Comparison of ENCODE assay signal across 11 mouse cellular contexts in the genomic region with DNA sequence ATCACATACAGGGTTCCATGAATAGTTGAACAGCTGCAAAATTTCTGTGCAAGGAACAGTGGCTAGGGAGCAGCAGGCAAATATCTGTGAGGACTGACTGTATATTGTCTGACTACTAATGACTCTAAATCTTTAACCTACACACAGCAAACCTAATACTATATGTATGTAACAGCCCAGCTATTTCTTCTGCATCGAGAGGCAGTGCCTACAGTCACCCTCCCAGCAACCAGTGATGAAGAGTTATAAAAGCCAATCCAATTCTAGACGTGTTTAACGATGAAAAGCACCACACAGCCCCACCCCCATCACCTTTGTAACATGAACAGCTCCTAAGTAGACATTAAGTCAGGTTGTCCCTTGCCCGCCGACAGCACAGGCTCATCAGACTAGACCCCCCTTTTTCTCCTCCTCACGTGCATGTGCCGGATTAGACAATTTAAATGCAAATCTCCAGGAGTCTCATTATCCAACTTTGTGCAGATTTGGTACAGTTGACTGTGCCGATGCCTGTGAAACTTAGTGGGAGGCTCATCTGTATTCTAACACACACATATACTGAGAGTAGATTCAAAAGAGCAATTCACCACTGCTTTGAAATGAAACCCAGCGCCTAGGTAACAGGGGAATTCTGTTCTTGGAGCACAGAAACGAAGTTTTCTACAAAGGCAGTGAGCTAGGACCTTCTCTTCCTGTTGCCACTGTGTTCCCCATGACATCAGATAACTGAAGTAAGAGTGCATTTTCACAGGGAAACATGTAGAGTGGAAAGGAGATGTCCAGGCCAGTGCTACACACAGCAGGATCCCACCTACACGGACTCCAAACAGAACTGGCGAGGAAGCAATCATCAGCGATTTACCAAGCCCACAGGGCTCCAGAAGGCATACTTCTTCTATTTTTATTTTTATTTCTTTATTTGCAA. TPM values are rescaled to one million over a fixed set of nuclear protein-coding genes. Genes with fewer than 3 reads are reported as not detected.
DNase-seq lines count a peak whose midpoint lies in the region; ATAC-seq lines count a peak whose summit lies in the region.
"Had no signal": no experiment of that assay in that cellular context is flagged by ENCODE, and none has a peak within 500 bp of the region (broad histone marks: within the 10 kb centered on the region; RNA-seq: fewer than 3 reads in every experiment).

No protein-coding gene starts in this region.

- 0 out of 2 replicates have a peak, but pooled peaks cover 4% of the 10 kb centered on the region for H3K27me3 ChIP-seq in forebrain, embryonic 10.5 days (ENCODE audit: poor library complexity, severe bottlenecking)
- H3K27me3 ChIP-seq in hindbrain, embryonic 14.5 days (ENCODE audit: control insufficient read depth, insufficient read depth, low read length): no peaks in the 10 kb centered on the region
- no peaks in the 10 kb centered on the region for H3K27me3 ChIP-seq in midbrain, embryonic 15.5 days (replicated peaks)
- H3K27me3 ChIP-seq: CH12.LX; stomach, embryonic 15.5 days had no signal

- ATAC-seq in hindbrain, embryonic 14.5 days (ENCODE audit: low FRiP score): peak; percentile 89
- peak; percentile 85 for ATAC-seq in midbrain, embryonic 15.5 days (replicated peaks)

- no peaks in the 10 kb centered on the region for H3K9me3 ChIP-seq in forebrain, embryonic 10.5 days
- no peaks in the 10 kb centered on the region for H3K9me3 ChIP-seq in hindbrain, embryonic 14.5 days (ENCODE audit: control insufficient read depth, low read length)
- no peaks in the 10 kb centered on the region for H3K9me3 ChIP-seq in midbrain, embryonic 15.5 days
- H3K9me3 ChIP-seq: stomach, embryonic 15.5 days had no signal

- peaks cover 59% of the 10 kb centered on the region for H3K4me1 ChIP-seq in forebrain, embryonic 10.5 days
- H3K4me1 ChIP-seq in hindbrain, embryonic 14.5 days (replicated peaks; ENCODE audit: control insufficient read depth, insufficient read depth, low read length): peaks cover 29% of the 10 kb centered on the region
- peaks cover 27% of the 10 kb centered on the region for H3K4me1 ChIP-seq in midbrain, embryonic 15.5 days
- H3K4me1 ChIP-seq: stomach, embryonic 15.5 days had no signal

- DNase-seq in R1 (ENCODE audit: low read depth, low spot score) (peak; percentile 16), MN1 (ENCODE audit: low spot score) (no peak), adipocyte (ENCODE audit: low spot score) (no peak)
- DNase-seq in forebrain, embryonic 10.5 days (ENCODE audit: extremely low spot score, low spot score): peak; percentile 36
- DNase-seq in hindbrain, embryonic 14.5 days (ENCODE audit: low spot score): peak; percentile 67
- no peak for DNase-seq in Muller cell, postnatal 12 days (ENCODE audit: inconsistent ontology term)
- DNase-seq: kidney, adult 9 months had no signal

- peak overlapping the region; percentile 13; the same call in 1 of the 2 replicates for H3K4me2 ChIP-seq in hindbrain, embryonic 14.5 days (replicated peaks)
- H3K4me2 ChIP-seq in midbrain, embryonic 15.5 days: peak overlapping the region; percentile 21; the same call in 1 of the 2 replicates
- H3K4me2 ChIP-seq: stomach, embryonic 15.5 days had no signal

- H3K36me3 ChIP-seq in forebrain, embryonic 10.5 days (replicated peaks): no peaks in the 10 kb centered on the region
- H3K36me3 ChIP-seq in hindbrain, embryonic 14.5 days (replicated peaks; ENCODE audit: control insufficient read depth, insufficient read depth): no peaks in the 10 kb centered on the region; the same call in 1 of the 2 replicates
- no peaks in the 10 kb centered on the region for H3K36me3 ChIP-seq in midbrain, embryonic 15.5 days (replicated peaks)
- H3K36me3 ChIP-seq: stomach, embryonic 15.5 days had no signal

- H3K9ac ChIP-seq in hindbrain, embryonic 14.5 days: no peak overlapping the region
- H3K9ac ChIP-seq in midbrain, embryonic 15.5 days: no peak overlapping the region
- H3K9ac ChIP-seq: liver, embryonic 14.5 days; stomach, embryonic 15.5 days had no signal

- H3K4me3 ChIP-seq in forebrain, embryonic 10.5 days: peak overlapping the region; percentile 25; the same call in 1 of the 2 replicates
- H3K4me3 ChIP-seq in hindbrain, embryonic 14.5 days (replicated peaks; ENCODE audit: low read length): no peak overlapping the region
- H3K4me3 ChIP-seq in midbrain, embryonic 15.5 days: no peak overlapping the region
- H3K4me3 ChIP-seq: stomach, embryonic 15.5 days had no signal

- WGBS in forebrain, embryonic 10.5 days: 50% methylated on average over 13 of the region's 13 CpGs
- 16% methylated on average over 13 of the region's 13 CpGs for WGBS in hindbrain, embryonic 14.5 days
- WGBS in midbrain, embryonic 15.5 days: 16% methylated on average over 13 of the region's 13 CpGs

- H3K27ac ChIP-seq in forebrain, embryonic 10.5 days: peak overlapping the region; percentile 83; the same call in 1 of the 2 replicates
- peak overlapping the region; percentile 89 for H3K27ac ChIP-seq in hindbrain, embryonic 14.5 days
- H3K27ac ChIP-seq in midbrain, embryonic 15.5 days: peak overlapping the region; percentile 81
- H3K27ac ChIP-seq: liver, embryonic 14.5 days; stomach, embryonic 15.5 days had no signal

RNA-seq across cellular contexts. Expression of a gene that starts 7.3 kb away (rescaled TPM):
- polyA plus RNA-seq in forebrain, embryonic 10.5 days (2016; fragmentation: Nextera tagmentation; extraction: Ambion mirVana): 0.10 TPM in 1 of 2 replicates, not detected in the other
- 0.13 and 0.39 TPM in 2 replicates for polyA plus RNA-seq in hindbrain, embryonic 14.5 days (2014; fragmentation: Nextera tagmentation; extraction: Ambion mirVana)
- polyA plus RNA-seq in midbrain, embryonic 15.5 days (2015; fragmentation: Nextera tagmentation; extraction: Ambion mirVana): 0.10 and 0.22 TPM in 2 replicates
- polyA plus RNA-seq: stomach, embryonic 15.5 days had no signal

RNA-seq across cellular contexts. Expression of a gene that starts 47.9 kb away (rescaled TPM):
- polyA plus RNA-seq in forebrain, embryonic 10.5 days (2016; fragmentation: Nextera tagmentation; extraction: Ambion mirVana): 0.12 and 0.26 TPM in 2 replicates
- polyA plus RNA-seq in hindbrain, embryonic 14.5 days (2014; fragmentation: Nextera tagmentation; extraction: Ambion mirVana): 1.0 and 1.9 TPM in 2 replicates
- 0.97 and 1.1 TPM in 2 replicates for polyA plus RNA-seq in midbrain, embryonic 15.5 days (2015; fragmentation: Nextera tagmentation; extraction: Ambion mirVana)

Comparison
In these comparisons a context has a peak if more than half of its experiments do, and no peak if none do; other contexts are left out.
1. DNase-seq: peak in R1 (single experiment), forebrain, embryonic 10.5 days (single experiment) and hindbrain, embryonic 14.5 days (single experiment); none in Muller cell, postnatal 12 days (single experiment), MN1 (single experiment) and adipocyte (single experiment).
2. Peak in every context shown above with its lines, with median percentiles within 50 percentile points of each other: H3K27ac ChIP-seq.